23 mouse cellular contexts compared by ENCODE assay signal in genomic region chr12:86600041-86600440, GRCm38 (mm10).
"Had no signal": no experiment of that assay in that cellular context is flagged by ENCODE, and none has a peak within 500 bp of the region (broad histone marks: within the 10 kb centered on the region; RNA-seq: fewer than 3 reads in every experiment).

No protein-coding gene starts in this region.

- H3K27me3 ChIP-seq: intestine, embryonic 15.5 days; kidney, embryonic 15.5 days; limb, embryonic 12.5 days; liver, embryonic 12.5 days; liver, embryonic 15.5 days; lung, embryonic 15.5 days; midbrain, embryonic 13.5 days; neural tube, embryonic 13.5 days; stomach, embryonic 15.5 days had no signal

- H3K9me3 ChIP-seq: intestine, embryonic 15.5 days; kidney, embryonic 15.5 days; limb, embryonic 12.5 days; liver, embryonic 12.5 days; liver, embryonic 15.5 days; lung, embryonic 15.5 days; megakaryocyte, embryonic 14.5 days; midbrain, embryonic 10.5 days; midbrain, embryonic 13.5 days; neural tube, embryonic 13.5 days; stomach, embryonic 15.5 days had no signal

- H3K4me3 ChIP-seq: intestine, embryonic 15.5 days; kidney, embryonic 15.5 days; left cerebral cortex, adult 2 months; limb, embryonic 12.5 days; liver, embryonic 12.5 days; liver, embryonic 15.5 days; lung, embryonic 15.5 days; megakaryocyte, embryonic 14.5 days; midbrain, embryonic 10.5 days; midbrain, embryonic 13.5 days; myocyte; neural tube, embryonic 13.5 days; stomach, embryonic 15.5 days had no signal

- H3K4me1 ChIP-seq: intestine, embryonic 15.5 days; kidney, embryonic 15.5 days; limb, embryonic 12.5 days; liver, embryonic 12.5 days; liver, embryonic 15.5 days; lung, embryonic 15.5 days; megakaryocyte, embryonic 14.5 days; midbrain, embryonic 10.5 days; midbrain, embryonic 13.5 days; neural tube, embryonic 13.5 days; stomach, embryonic 15.5 days had no signal

- DNase-seq: layer of hippocampus, postnatal 36 days; liver; lung, adult 18-20 months; lung, postnatal 10 days; lung, postnatal 36 days; retina, postnatal 1 day; right cerebral cortex, postnatal 25 days; spleen, adult 18-20 months; thymus, postnatal 25 days had no signal

- H3K36me3 ChIP-seq: intestine, embryonic 15.5 days; kidney, embryonic 15.5 days; limb, embryonic 12.5 days; liver, embryonic 12.5 days; liver, embryonic 15.5 days; lung, embryonic 15.5 days; midbrain, embryonic 10.5 days; midbrain, embryonic 13.5 days; neural tube, embryonic 13.5 days; stomach, embryonic 15.5 days had no signal

- H3K9ac ChIP-seq: intestine, embryonic 15.5 days; kidney, embryonic 15.5 days; limb, embryonic 12.5 days; liver, embryonic 12.5 days; liver, embryonic 15.5 days; lung, embryonic 15.5 days; midbrain, embryonic 13.5 days; neural tube, embryonic 13.5 days; stomach, embryonic 15.5 days had no signal

- ATAC-seq: intestine, embryonic 15.5 days; liver, embryonic 12.5 days; midbrain, embryonic 13.5 days; midbrain, embryonic 16.5 days had no signal

- H3K27ac ChIP-seq: intestine, embryonic 15.5 days; kidney, embryonic 15.5 days; left cerebral cortex, adult 2 months; limb, embryonic 12.5 days; liver, embryonic 12.5 days; liver, embryonic 15.5 days; lung, embryonic 15.5 days; midbrain, embryonic 10.5 days; midbrain, embryonic 13.5 days; neural tube, embryonic 13.5 days; stomach, embryonic 15.5 days had no signal

- H3K4me2 ChIP-seq: intestine, embryonic 15.5 days; kidney, embryonic 15.5 days; limb, embryonic 12.5 days; liver, embryonic 12.5 days; liver, embryonic 15.5 days; lung, embryonic 15.5 days; midbrain, embryonic 13.5 days; neural tube, embryonic 13.5 days; stomach, embryonic 15.5 days had no signal
